Comparison of ENCODE assay signal across 19 mouse cellular contexts in the genomic region with DNA sequence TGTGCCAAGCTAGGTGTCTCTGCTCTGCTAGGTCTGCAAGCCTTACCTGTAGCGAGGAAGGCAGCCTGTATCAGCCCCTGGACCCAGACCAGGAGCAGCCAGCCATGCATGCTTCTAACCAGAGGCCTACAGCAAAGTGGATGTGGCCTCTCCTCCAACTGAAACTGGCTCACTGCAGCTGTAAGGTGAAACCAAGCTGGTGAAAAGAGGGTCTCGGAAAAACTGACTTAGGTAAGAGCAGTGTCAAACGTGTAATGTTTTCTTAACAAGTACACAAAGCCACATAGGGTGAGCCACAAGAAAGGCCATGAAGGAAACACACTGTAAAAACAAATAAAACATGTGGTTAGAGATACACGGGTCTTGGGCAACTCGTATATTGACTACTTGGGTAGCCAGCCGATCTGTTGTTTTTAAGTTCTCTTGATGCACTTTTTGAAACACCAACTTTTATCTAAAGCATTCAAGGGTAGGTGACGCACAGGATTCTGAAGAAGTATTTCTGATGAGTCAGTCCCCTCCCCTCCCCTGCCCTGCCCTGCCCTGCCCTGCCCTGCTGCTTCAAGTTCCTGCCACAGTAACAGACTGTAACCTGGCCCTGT. TPM values are rescaled to one million over a fixed set of nuclear protein-coding genes. Genes with fewer than 3 reads are reported as not detected.
DNase-seq lines count a peak whose midpoint lies in the region; ATAC-seq and TF ChIP-seq lines count a peak whose summit lies in the region.
"Had no signal": no experiment of that assay in that cellular context is flagged by ENCODE, and none has a peak within 500 bp of the region (broad histone marks: within the 10 kb centered on the region; RNA-seq: fewer than 3 reads in every experiment).

A gene (minus strand): TSS at position 169 of the 602 bp plus-strand sequence.

- peak within 1 kb of the TSS; percentile 28 to 43 for H3K4me3 ChIP-seq in MEL (ENCODE audit: control insufficient read depth in 1 of 2, insufficient read depth in 1 of 2, low read depth in 2 of 2, low read length in 2 of 2)
- H3K4me3 ChIP-seq: heart, embryonic 10.5 days; layer of hippocampus, adult 2 months had no signal

- H3K9me3 ChIP-seq in MEL (replicated peaks; ENCODE audit: insufficient read depth, low read length): no peaks in the 10 kb centered on the region
- H3K9me3 ChIP-seq: heart, embryonic 10.5 days had no signal

- peak; percentile 11 to 35 for DNase-seq in adrenal gland, postnatal 36 days
- DNase-seq in adrenal gland, adult 8-10 months: no peak
- peak; percentile 77 for DNase-seq in 3134 (ENCODE audit: extremely low read depth, insufficient read length, low spot score)
- DNase-seq in MEL (ENCODE audit: low read depth, low spot score): peak; percentile 91
- DNase-seq in cerebellum, postnatal 10 days: no peak
- no peak for DNase-seq in gastrocnemius, postnatal 25 days
- no peak for DNase-seq in heart, postnatal 36 days
- DNase-seq: cerebellum, adult 9-10 months; kidney, adult 8-10 months; spleen, adult 18-20 months had no signal

- intact Hi-C loops in heart, postnatal 36 days (cut with DNase I): no loop called here

- H3K4me1 ChIP-seq in MEL (ENCODE audit: control insufficient read depth in 1 of 2, insufficient read depth in 2 of 2, low read length in 2 of 2): peaks cover 8 to 18% of the 10 kb centered on the region in 2 experiments
- H3K4me1 ChIP-seq: heart, embryonic 10.5 days had no signal

- TF ChIP-seq RAD21 in MEL (IDR thresholded peaks at IDR 0.05; ENCODE audit: low read depth, low read length): no peak

- H3K79me2 ChIP-seq in MEL (ENCODE audit: control insufficient read depth, insufficient read depth, low read length, poor library complexity): no peaks in the 10 kb centered on the region

- H3K27me3 ChIP-seq in MEL (ENCODE audit: control insufficient read depth in 1 of 2, insufficient read depth in 2 of 2, low read length in 2 of 2): no peaks in the 10 kb centered on the region

- H3K36me3 ChIP-seq in MEL (ENCODE audit: control insufficient read depth in 1 of 2, insufficient read depth in 2 of 2, low read length in 2 of 2): peaks cover 0 to 18% of the 10 kb centered on the region in 2 experiments; a peak in 2 of 4 replicates
- H3K36me3 ChIP-seq: heart, embryonic 10.5 days had no signal

- peak within 1 kb of the TSS; percentile 54 for H3K9ac ChIP-seq in MEL (ENCODE audit: control insufficient read depth, low read depth, low read length, poor library complexity, severe bottlenecking)
- H3K9ac ChIP-seq: hindbrain, embryonic 14.5 days; liver, embryonic 14.5 days had no signal

- no peak for TF ChIP-seq CTCF in MEL (IDR thresholded peaks at IDR 0.05 in 2 of 3, conservative IDR thresholded peaks at IDR 0.05 in 1 of 3; ENCODE audit: control insufficient read depth in 1 of 3, insufficient read depth in 1 of 3, low read depth in 2 of 3, low read length in 3 of 3, poor library complexity in 1 of 3, severe bottlenecking in 1 of 3)

- TF ChIP-seq EP300 in MEL (IDR thresholded peaks at IDR 0.05; ENCODE audit: low read depth in 1 of 2, low read length in 2 of 2): peak; percentile 53 to 71

- H3K27ac ChIP-seq in MEL (ENCODE audit: control insufficient read depth, low read depth, low read length): peak within 1 kb of the TSS; percentile 88
- H3K27ac ChIP-seq: heart, embryonic 10.5 days; hindbrain, embryonic 14.5 days; layer of hippocampus, adult 2 months; liver, embryonic 14.5 days; macrophage had no signal

- peak; percentile 67 for ATAC-seq in monocyte, adult 5-6 weeks (replicated peaks; ENCODE audit: insufficient number of reproducible peaks, low FRiP score, low TSS enrichment, poor library complexity, severe bottlenecking)

- peak in 1 of 2 experiments; percentile 22; a peak in 1 of 4 replicates for TF ChIP-seq POLR2A in MEL (IDR thresholded peaks at IDR 0.05; ENCODE audit: control insufficient read depth in 1 of 2, insufficient read depth in 1 of 2, low read depth in 1 of 2, low read length in 2 of 2, poor library complexity in 1 of 2)

TF ChIP-seq in MEL, 35 proteins besides CTCF, POLR2A, EP300 and RAD21:
- peak; percentile 46; the same call in 1 of the 2 replicates for TF ChIP-seq TAL1 (IDR thresholded peaks at IDR 0.05; ENCODE audit: low read length)
- TF ChIP-seq ELF1 (IDR thresholded peaks at IDR 0.05; ENCODE audit: low read depth, low read length): no peak
- TF ChIP-seq JUND (IDR thresholded peaks at IDR 0.05; ENCODE audit: low read depth, low read length): 0 out of 2 replicates have a peak, but pooled peaks have one; percentile 56
- no peak for TF ChIP-seq USF1 (IDR thresholded peaks at IDR 0.05; ENCODE audit: low read depth, low read length)
- TF ChIP-seq ETS1 (IDR thresholded peaks at IDR 0.05; ENCODE audit: low read depth, low read length): peak; percentile 81
- no peak for TF ChIP-seq CHD2 (IDR thresholded peaks at IDR 0.05; ENCODE audit: low read length)
- TF ChIP-seq MAFK (IDR thresholded peaks at IDR 0.05; ENCODE audit: borderline replicate concordance, low read depth, low read length): peak; percentile 70
- TF ChIP-seq MAX (IDR thresholded peaks at IDR 0.05; ENCODE audit: low read length): no peak
- TF ChIP-seq MYB (IDR thresholded peaks at IDR 0.05; ENCODE audit: low read depth, low read length): no peak
- peak; percentile 43; the same call in 1 of the 2 replicates for TF ChIP-seq ZMIZ1 (IDR thresholded peaks at IDR 0.05; ENCODE audit: low read depth, low read length)
- no peak for TF ChIP-seq ZKSCAN1 (IDR thresholded peaks at IDR 0.05; ENCODE audit: low read depth, low read length)
- TF ChIP-seq SMC3 (IDR thresholded peaks at IDR 0.05; ENCODE audit: low read depth, low read length): no peak
- TF ChIP-seq TBP (IDR thresholded peaks at IDR 0.05; ENCODE audit: low read depth, low read length): no peak
- TF ChIP-seq SIN3A (IDR thresholded peaks at IDR 0.05; ENCODE audit: low read length): 0 out of 2 replicates have a peak, but pooled peaks have one; percentile 46
- peak; percentile 53; the same call in 1 of the 2 replicates for TF ChIP-seq TCF12 (IDR thresholded peaks at IDR 0.05; ENCODE audit: low read depth, low read length)
- peak; percentile 37; the same call in 1 of the 2 replicates for TF ChIP-seq NELFE (IDR thresholded peaks at IDR 0.05; ENCODE audit: low read depth, low read length)
- no peak for TF ChIP-seq MXI1 (IDR thresholded peaks at IDR 0.05; ENCODE audit: low read depth, low read length)
- TF ChIP-seq USF2 (IDR thresholded peaks at IDR 0.05; ENCODE audit: borderline replicate concordance in 1 of 2, insufficient read depth in 1 of 2, low read depth in 1 of 2, low read length in 2 of 2): no peak
- peak; percentile 81; the same call in 1 of the 2 replicates for TF ChIP-seq MAZ (IDR thresholded peaks at IDR 0.05; ENCODE audit: low read depth, low read length)
- no peak for TF ChIP-seq RCOR1 (IDR thresholded peaks at IDR 0.05; ENCODE audit: low read depth, low read length)
- no peak for TF ChIP-seq POLR2AphosphoS5 (IDR thresholded peaks at IDR 0.05; ENCODE audit: borderline replicate concordance, low read depth, low read length)
- peak; percentile 39; the same call in 1 of the 2 replicates for TF ChIP-seq GATA1 (IDR thresholded peaks at IDR 0.05; ENCODE audit: low read depth, low read length)
- no peak for TF ChIP-seq BHLHE40 (IDR thresholded peaks at IDR 0.05; ENCODE audit: borderline replicate concordance, low read depth, low read length)
- peak; percentile 38; the same call in 1 of the 2 replicates for TF ChIP-seq HCFC1 (IDR thresholded peaks at IDR 0.05; ENCODE audit: low read depth, low read length)
- no peak for TF ChIP-seq UBTF (IDR thresholded peaks at IDR 0.05; ENCODE audit: borderline replicate concordance, insufficient read depth, low read depth, low read length)
- TF ChIP-seq KAT2A (conservative IDR thresholded peaks at IDR 0.05; ENCODE audit: low read depth, low read length): no peak
- TF ChIP-seq CHD1 (IDR thresholded peaks at IDR 0.05; ENCODE audit: low read depth, low read length): no peak
- TF ChIP-seq MYC (IDR thresholded peaks at IDR 0.05; ENCODE audit: low read depth, low read length): no peak
- no peak for TF ChIP-seq NRF1 (IDR thresholded peaks at IDR 0.05; ENCODE audit: insufficient read depth, low read depth, low read length, poor library complexity, severe bottlenecking)
- TF ChIP-seq GABPA (IDR thresholded peaks at IDR 0.05; ENCODE audit: low read depth, low read length): peak; percentile 73; the same call in 1 of the 2 replicates
- TF ChIP-seq E2F4 (IDR thresholded peaks at IDR 0.05; ENCODE audit: borderline replicate concordance, low read depth, low read length): no peak
- TF ChIP-seq ZNF384 (IDR thresholded peaks at IDR 0.05; ENCODE audit: low read depth, low read length): no peak
- no peak for TF ChIP-seq MEF2A (IDR thresholded peaks at IDR 0.05; ENCODE audit: extremely low read depth, insufficient replicate concordance, low read depth, low read length, poor library complexity, severe bottlenecking)
- TF ChIP-seq POLR2AphosphoS2 (IDR thresholded peaks at IDR 0.05; ENCODE audit: low read length): no peak
- no peak for TF ChIP-seq ZC3H11A (IDR thresholded peaks at IDR 0.05; ENCODE audit: low read depth, low read length)
TF ChIP-seq in MEL: peak in this region for 12.

RNA-seq across cellular contexts. Expression of the gene that starts here (rescaled TPM):
- total RNA-seq in adrenal gland, postnatal 36 days (2021): not detected
- total RNA-seq in adrenal gland, adult 8-10 months (2022): under 1 TPM in 1 of 4 experiments, not detected in 3; 0.32 TPM
- total RNA-seq in MEL (2012; rRNA removed): 0.39 and 0.85 TPM in 2 replicates
- polyA plus RNA-seq in MEL (2012; ENCODE audit: insufficient read depth in 1 of 2, insufficient read length in 2 of 2, low read depth in 1 of 2, low replicate concordance in 2 of 2, missing spikeins in 1 of 2): 1 to 10 TPM in 1 of 2 experiments, not detected in 1; 7.5 TPM
- 5.7 to 20.8 TPM (median 19.6 TPM) in 3 replicates for total RNA-seq in monocyte, adult 5-6 weeks (2017)
- total RNA-seq in gastrocnemius, postnatal 25 days (2021): not detected
- total RNA-seq in heart, postnatal 36 days (2021): not detected
- total RNA-seq: layer of hippocampus, adult 2 months; left cerebral cortex, postnatal 14 days had no signal
- polyA plus RNA-seq: forebrain, embryonic 11.5 days; heart, embryonic 10.5 days; hindbrain, embryonic 14.5 days; liver, embryonic 14.5 days; macrophage; testis, adult 2 months had no signal

Comparison
In these comparisons a context has a peak if more than half of its experiments do, and no peak if none do; other contexts are left out.
1. Peak in DNase-seq in adrenal gland, postnatal 36 days; RNA of the gene not detected or under 1 TPM.
2. DNase-seq: peak in 3134 (single experiment) and MEL (single experiment); none in adrenal gland, adult 8-10 months (single experiment), cerebellum, postnatal 10 days (0 of 2), gastrocnemius, postnatal 25 days (single experiment) and heart, postnatal 36 days (0 of 2).